ENCODE assay signal across 8 mouse cellular contexts in genomic region chr9:44921543-44921942, GRCm38 (mm10). TPM values are rescaled to one million over a fixed set of nuclear protein-coding genes. Genes with fewer than 3 reads are reported as not detected.
A peak's percentile ranks its signal among the peaks of the same experiment; 100 is the strongest.
DNase-seq lines count a peak whose midpoint lies in the region; ATAC-seq and TF ChIP-seq lines count a peak whose summit lies in the region.

No protein-coding gene starts in this region.

- H3K27me3 ChIP-seq in neural tube, embryonic 11.5 days (ENCODE audit: control insufficient read depth, insufficient read depth, low read length), result no peaks in the 10 kb centered on the region
- no peaks in the 10 kb centered on the region for H3K27me3 ChIP-seq in liver, embryonic 13.5 days

- H3K9me3 ChIP-seq in neural tube, embryonic 11.5 days (ENCODE audit: control insufficient read depth, low read length), result no peaks in the 10 kb centered on the region
- H3K9me3 ChIP-seq in liver, embryonic 13.5 days (replicated peaks), result no peaks in the 10 kb centered on the region

- peak overlapping the region; percentile 99 for H3K27ac ChIP-seq in gastrocnemius, adult 2 months
- H3K27ac ChIP-seq in neural tube, embryonic 11.5 days (ENCODE audit: low read depth, low read length), result no peak overlapping the region
- H3K27ac ChIP-seq in liver, embryonic 13.5 days, result peak overlapping the region; percentile 90

- DNase-seq in gastrocnemius, adult 2 months, result no peak
- DNase-seq in gastrocnemius, postnatal 14 days, result no peak
- no peak for DNase-seq in neural tube, embryonic 11.5 days (ENCODE audit: low spot score)
- DNase-seq in neural tube, embryonic 10.5 days (ENCODE audit: extremely low spot score, low spot score), result no peak
- no peak for DNase-seq in liver, embryonic 13.5 days
- no peak for DNase-seq in adrenal gland, postnatal 25 days
- no peak for DNase-seq in B cell, adult 2 months
- no peak for DNase-seq in layer of hippocampus, postnatal 36 days

- ATAC-seq in neural tube, embryonic 11.5 days (ENCODE audit: insufficient read depth, low FRiP score, low TSS enrichment), result no peak
- no peak for ATAC-seq in liver, embryonic 13.5 days (ENCODE audit: low read depth)

- H3K36me3 ChIP-seq in neural tube, embryonic 11.5 days (ENCODE audit: control insufficient read depth, insufficient read depth, low read length), result no peaks in the 10 kb centered on the region
- H3K36me3 ChIP-seq in liver, embryonic 13.5 days, result 0 out of 2 replicates have a peak, but pooled peaks cover 3% of the 10 kb centered on the region

- peak; percentile 19; the same call in 1 of the 2 replicates for TF ChIP-seq CTCF in gastrocnemius, adult 2 months (IDR thresholded peaks at IDR 0.05)

- H3K9ac ChIP-seq in neural tube, embryonic 11.5 days (ENCODE audit: low read length), result peak overlapping the region; percentile 92; the same call in 1 of the 2 replicates
- peak overlapping the region; percentile 98 for H3K9ac ChIP-seq in liver, embryonic 13.5 days

- intact Hi-C loops in gastrocnemius, adult 2 months (cut with DNase I), result loop anchor here (2.0 to 5.0 kb wide), 2 partner anchors 46 to 81 kb away; partner anchors contain the start of gene Ube4a
- intact Hi-C loops in gastrocnemius, postnatal 14 days (cut with DNase I; ENCODE audit: low total_unique reads), result no loop called here

- peak overlapping the region; percentile 89 for H3K4me2 ChIP-seq in neural tube, embryonic 11.5 days (ENCODE audit: low read depth)
- peak overlapping the region; percentile 71 for H3K4me2 ChIP-seq in liver, embryonic 13.5 days

- H3K4me1 ChIP-seq in neural tube, embryonic 11.5 days (ENCODE audit: control insufficient read depth, insufficient read depth, low read length), result 0 out of 2 replicates have a peak, but pooled peaks cover 2% of the 10 kb centered on the region
- peaks cover 29% of the 10 kb centered on the region for H3K4me1 ChIP-seq in liver, embryonic 13.5 days (replicated peaks)

- H3K4me3 ChIP-seq in gastrocnemius, adult 2 months, result peak overlapping the region; percentile 99
- H3K4me3 ChIP-seq in neural tube, embryonic 11.5 days (ENCODE audit: low read depth, low read length), result peak overlapping the region; percentile 97
- peak overlapping the region; percentile 95 for H3K4me3 ChIP-seq in liver, embryonic 13.5 days (replicated peaks)

- WGBS in neural tube, embryonic 11.5 days, result 72% methylated on average over 2 of the region's 2 CpGs
- WGBS in liver, embryonic 13.5 days (ENCODE audit: insufficient replicate concordance), result 68% methylated on average over 2 of the region's 2 CpGs

RNA-seq across cellular contexts. Expression of gene Atp5l, which starts 1.0 kb away (rescaled TPM):
- 100 to 1,000 TPM; 668 to 937 TPM for total RNA-seq in gastrocnemius, adult 2 months (2021)
- 100 to 1,000 TPM; 663 to 775 TPM for total RNA-seq in gastrocnemius, postnatal 14 days (2021)
- 555 and 597 TPM in 2 replicates for polyA plus RNA-seq in neural tube, embryonic 11.5 days (2014; fragmentation: Nextera tagmentation; extraction: Ambion mirVana)
- 546 and 569 TPM in 2 replicates for polyA plus RNA-seq in liver, embryonic 13.5 days (2015; fragmentation: Nextera tagmentation; extraction: Ambion mirVana)
- 383 and 529 TPM in 2 replicates for total RNA-seq in adrenal gland, postnatal 25 days (2021)
- total RNA-seq in layer of hippocampus, postnatal 36 days (2021), result 100 to 1,000 TPM; 339 to 375 TPM

RNA-seq across cellular contexts. Expression of gene Kmt2a, which starts 40.4 kb away (rescaled TPM):
- total RNA-seq in gastrocnemius, adult 2 months (2021), result 10 to 100 TPM; 21.5 to 21.7 TPM
- 10 to 100 TPM; 11.8 to 14.3 TPM for total RNA-seq in gastrocnemius, postnatal 14 days (2021)
- polyA plus RNA-seq in neural tube, embryonic 11.5 days (2014; fragmentation: Nextera tagmentation; extraction: Ambion mirVana), result 13.4 and 13.5 TPM in 2 replicates
- 3.8 and 4.0 TPM in 2 replicates for polyA plus RNA-seq in liver, embryonic 13.5 days (2015; fragmentation: Nextera tagmentation; extraction: Ambion mirVana)
- total RNA-seq in adrenal gland, postnatal 25 days (2021), result 31.5 and 47.5 TPM in 2 replicates
- 10 to 100 TPM; 61.3 to 78.3 TPM for total RNA-seq in layer of hippocampus, postnatal 36 days (2021)

RNA-seq across cellular contexts. Expression of gene Ube4a, which starts 43.9 kb away (rescaled TPM):
- 10 to 100 TPM; 40.7 to 48.2 TPM for total RNA-seq in gastrocnemius, adult 2 months (2021)
- total RNA-seq in gastrocnemius, postnatal 14 days (2021), result 10 to 100 TPM; 31.9 to 36.4 TPM
- polyA plus RNA-seq in neural tube, embryonic 11.5 days (2014; fragmentation: Nextera tagmentation; extraction: Ambion mirVana), result 38.2 and 38.3 TPM in 2 replicates
- polyA plus RNA-seq in liver, embryonic 13.5 days (2015; fragmentation: Nextera tagmentation; extraction: Ambion mirVana), result 10.5 and 13.2 TPM in 2 replicates
- total RNA-seq in adrenal gland, postnatal 25 days (2021), result 71.9 and 105 TPM in 2 replicates
- total RNA-seq in layer of hippocampus, postnatal 36 days (2021), result 10 to 100 TPM; 72.1 to 78.3 TPM

RNA-seq across cellular contexts. Expression of gene Cd3g, which starts 58.7 kb away (rescaled TPM):
- total RNA-seq in gastrocnemius, adult 2 months (2021), result not detected
- total RNA-seq in gastrocnemius, postnatal 14 days (2021), result under 1 TPM in 1 of 2 experiments, not detected in 1; 0.13 TPM
- not detected in 2 replicates for polyA plus RNA-seq in neural tube, embryonic 11.5 days (2014; fragmentation: Nextera tagmentation; extraction: Ambion mirVana)
- polyA plus RNA-seq in liver, embryonic 13.5 days (2015; fragmentation: Nextera tagmentation; extraction: Ambion mirVana), result 0.18 and 0.27 TPM in 2 replicates
- 0.52 TPM in 1 of 2 replicates, not detected in the other for total RNA-seq in adrenal gland, postnatal 25 days (2021)
- total RNA-seq in layer of hippocampus, postnatal 36 days (2021), result not detected
